Mouse (Mus musculus) lung, adult 2 months (tissue): Measurements from ENCODE around the gene Kcnc2. TPM values are rescaled to one million over a fixed set of nuclear protein-coding genes. Genes with fewer than 3 reads are reported as not detected.
"Not testable (repeated sequence)": the region's sequence is repeated elsewhere in the genome, so short reads cannot be mapped to it uniquely, and the experiment has no call there.

Source experiments
- DNase-seq: peaks from one replicate; pipeline ENCODE4 v3.0.0; 2022
- H3K4me1 ChIP-seq: fragments of 200-500 bp; 2 replicates; pipeline ENCODE4 v1.6.1; 2011; ENCODE audit warnings: low read length; ENCODE audit not compliant: control insufficient read depth, insufficient read depth
- H3K4me3 ChIP-seq: fragments of 200-500 bp; replicated peaks from 2 replicates; pipeline ENCODE3; 2011; ENCODE audit warnings: low read depth, mild to moderate bottlenecking, control low read depth, low read length; ENCODE audit errors: extremely low read depth
- CTCF ChIP-seq: fragments of 200-500 bp; IDR thresholded peaks from 2 replicates; pipeline ENCODE4 v1.5.1; 2011; ENCODE audit warnings: mild to moderate bottlenecking, low read length, control low read depth; ENCODE audit not compliant: insufficient read depth
- POLR2A ChIP-seq: fragments of 200-500 bp; IDR thresholded peaks from 2 replicates; pipeline ENCODE4 v1.6.1; 2011; ENCODE audit warnings: low read depth, mild to moderate bottlenecking, control low read depth, low read length, borderline replicate concordance; ENCODE audit errors: extremely low read depth
- WGBS: fragments of 180-500 bp; shearing (Covaris S2); methylation state at CpG from one replicate; pipeline ENCODE4 v1.1.7; 2018; 5-methylcytosine and 5-hydroxymethylcytosine counted together
- polyA plus RNA-seq: library from polyadenylated mRNA; depleted of rRNA; stranded (reverse); fragments of >200 nt; gene quantifications from 2 replicates; pipeline ENCODE4 v1.2.3, GENCODE M21; 2012; rRNA removed

Kcnc2 gene
- polyA plus RNA-seq: 0.14 and 0.31 TPM in 2 replicates

DNA sequence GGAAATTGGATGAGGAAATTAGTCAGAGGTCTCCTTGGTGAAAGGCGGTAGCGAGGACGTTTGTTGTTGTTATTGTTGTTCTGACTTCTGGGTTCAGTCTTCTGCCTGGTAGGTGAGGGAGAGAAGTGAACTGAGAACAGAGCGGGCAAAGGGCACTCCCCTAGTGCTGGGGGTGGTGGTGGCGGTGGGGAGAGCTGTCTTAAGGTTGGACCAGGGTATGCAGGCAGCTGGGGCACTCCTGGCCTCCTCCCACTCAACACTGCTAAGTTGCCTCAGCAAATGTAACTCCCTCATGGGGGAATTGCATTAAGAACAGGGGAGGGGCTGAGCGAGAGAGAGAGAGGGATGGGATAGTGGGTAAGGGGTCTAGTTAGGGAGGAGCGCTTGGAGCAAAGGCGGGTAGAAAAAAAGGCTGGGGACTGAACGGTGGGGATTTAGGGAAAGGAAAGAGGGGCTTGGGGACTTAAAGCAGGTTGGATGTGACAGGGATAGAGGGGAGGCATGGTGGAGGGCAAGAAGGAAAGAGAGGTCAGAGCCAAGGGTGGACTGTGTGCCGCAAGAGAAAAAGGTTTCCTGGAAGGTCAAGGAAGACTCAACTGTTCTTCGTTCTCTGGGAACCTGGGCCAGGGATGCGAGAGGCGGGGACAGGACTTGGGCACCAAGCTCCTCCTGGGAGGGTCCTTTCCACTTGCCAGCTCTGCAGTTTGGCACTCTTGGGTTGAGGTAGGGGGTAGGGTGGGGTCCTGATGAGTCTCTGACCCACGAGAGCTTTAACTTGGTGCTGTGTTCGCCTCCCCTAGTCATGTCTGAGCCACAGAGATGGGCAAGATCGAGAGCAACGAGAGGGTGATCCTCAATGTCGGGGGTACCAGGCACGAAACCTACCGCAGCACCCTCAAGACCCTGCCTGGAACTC, at the start of gene Kcnc2:
Kcnc2 (plus strand) TSS at position 235 of the 916 bp plus-strand sequence.
- H3K4me3 ChIP-seq: peak within 1 kb of the TSS; percentile 36
- peak; percentile 4 for DNase-seq
- no peak for TF ChIP-seq CTCF
- TF ChIP-seq POLR2A: no peak
- peaks cover 9% of the 10 kb centered on the region; the same call in 1 of the 2 replicates for H3K4me1 ChIP-seq
- 5% methylated on average over 20 of the region's 20 CpGs for whole genome bisulfite sequencing

DNA sequence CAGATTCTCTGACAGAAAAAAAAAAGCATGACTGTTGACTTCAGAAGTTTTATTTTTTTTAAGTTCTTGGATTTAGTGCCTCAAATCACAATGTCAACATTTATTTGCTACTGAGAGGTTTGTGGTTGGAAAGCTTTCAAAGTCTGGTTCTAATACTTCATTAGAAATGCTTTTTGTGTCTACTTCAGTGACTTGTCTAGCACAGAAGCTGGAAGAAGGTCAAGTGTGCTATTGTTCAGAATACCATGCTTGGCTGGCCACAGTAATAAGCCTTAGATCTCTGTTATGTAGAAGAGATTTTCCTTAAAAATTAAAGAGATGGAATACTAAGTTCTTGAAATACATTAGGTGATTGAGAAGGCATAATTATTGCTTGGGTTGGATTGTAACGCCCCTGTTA, 43.8 kb upstream of the Kcnc2 start:
- H3K4me3 ChIP-seq: no peak overlapping the region
- no peaks in the 10 kb centered on the region for H3K4me1 ChIP-seq
- 41% methylated on average over 1 of the region's 1 CpGs for WGBS
- no peak for TF ChIP-seq POLR2A
- no peak for TF ChIP-seq CTCF
- no peak for DNase-seq

DNA sequence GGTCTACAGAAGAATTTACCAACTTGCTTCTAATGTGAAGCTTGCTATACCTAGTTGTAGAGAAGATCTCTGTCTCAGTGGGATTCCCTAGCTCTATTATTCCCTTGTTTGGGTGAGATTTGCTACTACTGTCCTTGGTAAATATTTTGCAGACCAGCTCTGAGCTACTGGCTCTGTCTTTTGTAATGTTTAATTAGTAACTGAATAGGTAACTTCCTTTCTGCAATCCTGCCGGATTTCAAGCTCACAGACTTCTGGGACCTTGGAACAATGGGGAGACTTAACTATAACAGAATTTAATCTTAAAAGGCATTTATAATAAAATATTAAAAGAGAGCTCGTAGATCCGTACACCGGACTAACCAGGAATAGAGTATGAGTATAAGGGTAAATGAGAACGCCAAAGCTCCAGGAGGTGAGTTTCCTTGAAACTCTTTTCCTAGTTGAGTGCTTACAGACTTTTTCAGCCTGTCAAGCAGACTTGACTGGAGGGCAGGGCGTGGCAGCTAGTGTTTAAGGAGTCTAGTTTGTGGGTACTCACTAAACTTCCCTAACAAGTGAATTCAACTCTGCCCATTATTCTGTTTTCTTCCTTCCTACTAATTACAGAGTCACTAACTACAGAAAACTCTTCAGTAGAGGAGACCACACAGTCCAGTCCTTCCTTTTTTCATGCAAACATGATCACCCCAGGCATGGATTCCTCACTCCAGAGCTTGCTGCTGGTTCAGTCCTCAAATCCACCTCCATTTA, 41.7 kb upstream of the Kcnc2 start:
- WGBS: 49% methylated on average over 6 of the region's 6 CpGs
- not testable (repeated sequence) for H3K4me1 ChIP-seq, H3K4me3 ChIP-seq, DNase-seq

DNA sequence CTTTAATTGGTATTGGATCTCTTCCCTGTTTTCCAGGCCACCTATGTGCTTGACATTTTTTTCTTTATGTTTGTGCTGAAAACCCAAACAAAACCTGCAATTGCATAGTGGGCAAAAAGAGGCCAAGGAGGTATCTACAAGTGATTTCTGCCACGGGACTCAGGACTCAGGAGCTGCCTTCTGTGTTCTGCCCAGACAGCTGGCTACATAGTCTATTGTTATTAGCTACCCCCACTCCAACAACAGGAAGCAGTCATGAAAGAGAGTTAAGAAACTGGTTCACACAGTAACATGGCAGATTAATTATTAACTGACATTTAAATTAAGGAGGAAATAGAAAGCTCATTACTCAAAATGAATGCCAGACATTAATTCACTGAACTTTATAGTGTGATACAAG, 38.2 kb upstream of the Kcnc2 start:
- H3K4me1 ChIP-seq, DNase-seq, H3K4me3 ChIP-seq: not testable (repeated sequence)
- 5% methylated on average over 1 of the region's 1 CpGs for WGBS

DNA sequence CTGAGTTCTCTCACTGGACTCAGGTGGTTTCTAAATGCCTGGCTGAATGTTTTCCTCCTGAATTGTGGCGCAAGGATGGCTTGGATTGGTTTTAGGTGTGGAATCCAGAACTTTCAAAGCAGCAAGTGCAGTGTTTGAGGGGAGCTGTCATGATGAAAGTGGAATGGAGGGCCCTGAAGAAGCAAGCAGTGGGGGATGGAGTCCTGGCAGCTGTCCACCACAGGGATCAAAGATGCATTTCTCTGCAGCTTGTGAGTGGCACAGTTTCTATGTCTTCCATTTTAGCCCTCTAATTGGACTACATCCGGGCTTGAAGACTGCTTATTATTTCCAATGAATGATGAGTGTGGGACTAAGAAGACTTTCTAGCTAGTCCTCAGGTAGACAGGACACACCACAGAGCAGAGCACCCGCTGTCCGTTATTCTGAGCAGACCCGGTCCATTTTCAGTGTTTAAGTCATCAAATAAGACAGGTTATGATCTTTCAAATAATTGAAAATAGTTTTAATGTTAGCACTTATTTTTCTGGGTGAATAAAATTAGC, 35.5 kb upstream of the Kcnc2 start:
- H3K4me1 ChIP-seq, DNase-seq, H3K4me3 ChIP-seq: not testable (repeated sequence)
- 81% methylated on average over 5 of the region's 5 CpGs for WGBS

DNA sequence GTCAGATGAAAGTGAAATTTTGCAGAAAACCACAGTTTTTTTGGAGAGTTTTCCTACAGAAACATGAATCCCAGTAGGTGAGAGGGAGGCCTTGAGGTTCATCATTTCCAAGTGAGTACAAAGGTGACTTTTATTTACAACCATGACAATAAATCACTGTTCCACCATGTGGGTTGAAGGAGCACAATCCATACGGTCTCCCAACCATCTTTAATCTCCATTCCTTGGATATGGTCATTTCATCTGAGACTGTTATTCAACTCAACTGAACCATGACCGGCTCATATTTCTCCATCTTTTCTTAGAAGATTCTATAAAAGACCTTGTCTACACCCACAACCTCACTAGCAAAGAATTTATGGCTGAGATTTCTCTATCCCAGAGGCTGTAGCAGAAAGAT, 22.6 kb upstream of the Kcnc2 start:
- no peak for DNase-seq
- WGBS: 82% methylated on average over 2 of the region's 2 CpGs
- TF ChIP-seq POLR2A (no peak), CTCF (no peak)
- Histone ChIP-seq H3K4me3 (no peak overlapping the region), H3K4me1 (no peaks in the 10 kb centered on the region)

DNA sequence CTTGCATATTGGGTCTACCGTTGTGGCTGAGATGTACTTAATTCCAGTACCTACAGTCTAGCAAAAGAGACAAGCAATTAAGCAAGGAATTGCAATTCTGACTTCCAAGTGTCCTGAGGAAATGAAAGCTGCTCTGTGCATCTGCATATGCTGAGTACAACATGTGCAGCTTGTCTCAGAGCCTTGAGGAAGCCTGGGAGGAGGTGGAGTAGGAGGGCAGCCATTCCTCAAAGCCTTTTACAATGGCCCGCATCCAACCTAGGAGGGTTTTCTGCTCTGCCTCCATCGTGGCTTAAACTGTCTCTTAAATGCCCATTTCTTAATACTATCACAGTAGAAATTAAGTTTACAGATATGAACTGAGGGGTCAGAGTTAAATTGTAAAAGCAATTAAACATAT, 7.5 kb upstream of the Kcnc2 start:
- Histone ChIP-seq H3K4me1 (no peaks in the 10 kb centered on the region), H3K4me3 (no peak overlapping the region)
- DNase-seq: no peak
- WGBS: 74% methylated on average over 3 of the region's 3 CpGs
- TF ChIP-seq POLR2A: no peak

DNA sequence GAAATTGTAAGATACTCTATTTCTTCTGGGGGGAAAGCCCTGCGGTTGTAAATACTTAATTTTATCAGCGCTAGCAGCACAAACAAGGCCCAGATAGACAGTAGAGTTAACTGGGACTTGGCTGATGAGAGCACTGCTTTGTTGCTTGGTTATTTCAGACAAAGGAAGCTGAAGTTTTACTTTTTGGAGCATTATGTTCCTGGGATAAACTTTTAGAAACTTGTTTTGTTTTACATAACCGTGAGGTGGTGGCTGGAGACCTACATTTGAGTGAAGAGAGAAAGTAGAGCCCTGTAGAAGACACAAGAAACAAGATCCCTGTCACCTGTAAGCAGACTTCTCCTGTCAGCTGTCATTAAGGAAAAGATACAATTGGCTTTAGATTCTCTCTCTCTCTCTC, 1.4 kb upstream of the Kcnc2 start:
- WGBS: 78% methylated on average over 3 of the region's 3 CpGs
- no peak overlapping the region for H3K4me3 ChIP-seq
- DNase-seq: no peak
- peaks cover 9% of the 10 kb centered on the region; the same call in 1 of the 2 replicates for H3K4me1 ChIP-seq
- TF ChIP-seq CTCF (no peak), POLR2A (no peak)

DNA sequence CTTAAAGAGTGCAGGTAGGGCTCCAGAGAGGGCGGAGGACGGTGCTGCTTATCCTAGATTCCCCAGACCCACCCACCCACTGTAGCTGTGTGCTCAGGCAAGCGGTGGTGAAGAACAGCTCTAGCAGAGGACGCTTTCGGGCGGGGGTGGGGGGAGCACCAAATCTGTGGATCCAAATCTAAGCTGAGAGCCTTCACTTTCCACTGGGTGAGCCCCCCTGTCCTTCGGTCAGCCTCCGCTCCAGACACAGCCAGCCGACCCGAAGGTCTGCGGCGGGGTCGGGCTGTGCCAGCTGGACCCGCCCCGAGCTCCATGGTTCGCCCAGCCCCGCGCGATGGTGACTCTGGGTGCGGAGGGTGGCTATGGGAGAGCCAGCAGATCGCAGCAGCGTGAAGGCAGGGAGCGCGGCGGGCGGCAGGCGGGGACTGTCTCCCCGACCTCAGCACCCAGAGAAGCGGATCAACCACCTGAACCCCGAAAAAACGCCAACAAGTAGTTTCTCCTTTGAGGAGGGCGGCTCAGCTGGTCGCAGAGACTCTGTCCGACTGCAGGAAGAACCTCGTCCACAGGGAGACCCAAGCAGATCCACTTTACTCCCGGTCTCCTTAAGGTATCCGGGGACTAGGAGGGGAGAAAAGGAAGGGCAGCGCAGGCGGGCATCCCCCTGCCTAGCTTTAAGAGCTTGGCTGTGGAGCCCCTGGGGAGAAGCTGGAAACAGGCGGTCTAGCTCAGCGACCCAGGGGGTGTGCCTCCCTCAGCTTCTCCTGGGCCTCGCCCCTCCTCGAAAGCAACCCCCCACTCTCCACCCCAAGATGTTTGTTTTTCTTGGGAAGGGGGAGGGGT, 761 bp upstream of the Kcnc2 start:
- H3K4me3 ChIP-seq: peak overlapping the region; percentile 36
- peaks cover 9% of the 10 kb centered on the region; the same call in 1 of the 2 replicates for H3K4me1 ChIP-seq
- WGBS: 3% methylated on average over 43 of the region's 43 CpGs
- no peak for DNase-seq
- TF ChIP-seq POLR2A (no peak), CTCF (no peak)
